Mouse (Mus musculus): Measurements from ENCODE around the gene Rbfox3. TPM values are rescaled to one million over a fixed set of nuclear protein-coding genes. Genes with fewer than 3 reads are reported as not detected.

Rbfox3 gene
- polyA plus RNA-seq, 1 experiment from 2014 or later = 0.97 TPM

GRCm38 (mm10) chr11:118898156-118898555, 13.2 kb downstream of the Rbfox3 start:
- Histone ChIP-seq H3K27ac (ENCODE audit: low read length) (no peak overlapping the region), H3K27me3 (replicated peaks; ENCODE audit: insufficient read depth, low read length) (no peaks in the 10 kb centered on the region), H3K4me3 (ENCODE audit: low read depth, low read length) (no peak overlapping the region), H3K4me2 (replicated peaks; ENCODE audit: low read depth, low read length) (no peak overlapping the region), H3K4me1 (ENCODE audit: insufficient read depth, low read depth, low read length) (no peaks in the 10 kb centered on the region), H3K36me3 (ENCODE audit: insufficient read depth, low read length) (no peaks in the 10 kb centered on the region), H3K9ac (replicated peaks; ENCODE audit: low read depth) (no peak overlapping the region), H3K9me3 (ENCODE audit: low read length) (no peaks in the 10 kb centered on the region)
- 60% methylated on average over 10 of the region's 10 CpGs for WGBS
- TF ChIP-seq CTCF (IDR thresholded peaks at IDR 0.05) (no peak), EP300 (IDR thresholded peaks at IDR 0.05) (no peak)
- DNase-seq (ENCODE audit: low spot score) (no peak), ATAC-seq (no peak)

- H3K4me3 ChIP-seq (ENCODE audit: low read depth, low read length) = no peak overlapping the region
- DNase-seq (ENCODE audit: low spot score) (no peak), ATAC-seq (no peak)
- no peaks in the 10 kb centered on the region for H3K9me3 ChIP-seq (ENCODE audit: low read length)
- 76% methylated on average over 21 of the region's 21 CpGs for WGBS
- no peaks in the 10 kb centered on the region for H3K4me1 ChIP-seq (ENCODE audit: insufficient read depth, low read depth, low read length)
- no peak overlapping the region for H3K4me2 ChIP-seq (replicated peaks; ENCODE audit: low read depth, low read length)
- H3K27me3 ChIP-seq (replicated peaks; ENCODE audit: insufficient read depth, low read length) = no peaks in the 10 kb centered on the region
- H3K36me3 ChIP-seq (ENCODE audit: insufficient read depth, low read length) = no peaks in the 10 kb centered on the region
- no peak overlapping the region for H3K9ac ChIP-seq (replicated peaks; ENCODE audit: low read depth)
- TF ChIP-seq CTCF (IDR thresholded peaks at IDR 0.05) (no peak), EP300 (IDR thresholded peaks at IDR 0.05) (no peak)
- no peak overlapping the region for H3K27ac ChIP-seq (ENCODE audit: low read length)
Observed at GRCm38 (mm10) chr11:118897114-118897841, 14.1 kb downstream of the Rbfox3 start.

- no peak for TF ChIP-seq CTCF (IDR thresholded peaks at IDR 0.05)
- TF ChIP-seq EP300 (IDR thresholded peaks at IDR 0.05) = no peak
- no peak overlapping the region for H3K4me3 ChIP-seq (ENCODE audit: low read depth, low read length)
- no peaks in the 10 kb centered on the region for H3K27me3 ChIP-seq (replicated peaks; ENCODE audit: insufficient read depth, low read length)
- no peak overlapping the region for H3K9ac ChIP-seq (replicated peaks; ENCODE audit: low read depth)
- no peak overlapping the region for H3K4me2 ChIP-seq (replicated peaks; ENCODE audit: low read depth, low read length)
- ATAC-seq (no peak), DNase-seq (ENCODE audit: low spot score) (no peak)
- H3K36me3 ChIP-seq (ENCODE audit: insufficient read depth, low read length) = no peaks in the 10 kb centered on the region
- H3K27ac ChIP-seq (ENCODE audit: low read length) = no peak overlapping the region
- WGBS = 55% methylated on average over 16 of the region's 16 CpGs
- no peaks in the 10 kb centered on the region for H3K4me1 ChIP-seq (ENCODE audit: insufficient read depth, low read depth, low read length)
- H3K9me3 ChIP-seq (ENCODE audit: low read length) = no peaks in the 10 kb centered on the region
Observed at GRCm38 (mm10) chr11:118896032-118896675, 15.2 kb downstream of the Rbfox3 start.

- H3K4me2 ChIP-seq (replicated peaks; ENCODE audit: low read depth, low read length) = no peak overlapping the region
- WGBS = 69% methylated on average over 5 of the region's 5 CpGs
- H3K9ac ChIP-seq (replicated peaks; ENCODE audit: low read depth) = no peak overlapping the region
- H3K27me3 ChIP-seq (replicated peaks; ENCODE audit: insufficient read depth, low read length) = no peaks in the 10 kb centered on the region
- no peaks in the 10 kb centered on the region for H3K36me3 ChIP-seq (ENCODE audit: insufficient read depth, low read length)
- DNase-seq (ENCODE audit: low spot score) (no peak), ATAC-seq (no peak)
- TF ChIP-seq EP300 (IDR thresholded peaks at IDR 0.05) = no peak
- no peak for TF ChIP-seq CTCF (IDR thresholded peaks at IDR 0.05)
- H3K9me3 ChIP-seq (ENCODE audit: low read length) = no peaks in the 10 kb centered on the region
- H3K27ac ChIP-seq (ENCODE audit: low read length) = no peak overlapping the region
- no peaks in the 10 kb centered on the region for H3K4me1 ChIP-seq (ENCODE audit: insufficient read depth, low read depth, low read length)
- no peak overlapping the region for H3K4me3 ChIP-seq (ENCODE audit: low read depth, low read length)
Observed at GRCm38 (mm10) chr11:118894835-118895234, 16.6 kb downstream of the Rbfox3 start.

GRCm38 (mm10) chr11:118894196-118894595, 17.2 kb downstream of the Rbfox3 start:
- ATAC-seq = no peak
- DNase-seq (ENCODE audit: low spot score) = no peak
- TF ChIP-seq EP300 (IDR thresholded peaks at IDR 0.05) = no peak
- TF ChIP-seq CTCF (IDR thresholded peaks at IDR 0.05) = no peak

GRCm38 (mm10) chr11:118892876-118893275, 18.5 kb downstream of the Rbfox3 start:
- DNase-seq (ENCODE audit: low spot score) (no peak), ATAC-seq (no peak)
- 81% methylated on average over 5 of the region's 5 CpGs for WGBS
- H3K9me3 ChIP-seq (ENCODE audit: low read length) = no peaks in the 10 kb centered on the region
- no peak overlapping the region for H3K9ac ChIP-seq (replicated peaks; ENCODE audit: low read depth)
- H3K4me1 ChIP-seq (ENCODE audit: insufficient read depth, low read depth, low read length) = no peaks in the 10 kb centered on the region
- no peak overlapping the region for H3K27ac ChIP-seq (ENCODE audit: low read length)
- no peak overlapping the region for H3K4me2 ChIP-seq (replicated peaks; ENCODE audit: low read depth, low read length)
- H3K4me3 ChIP-seq (ENCODE audit: low read depth, low read length) = no peak overlapping the region
- no peaks in the 10 kb centered on the region for H3K27me3 ChIP-seq (replicated peaks; ENCODE audit: insufficient read depth, low read length)
- H3K36me3 ChIP-seq (ENCODE audit: insufficient read depth, low read length) = no peaks in the 10 kb centered on the region
- TF ChIP-seq CTCF (IDR thresholded peaks at IDR 0.05) (no peak), EP300 (IDR thresholded peaks at IDR 0.05) (no peak)

More at GRCm38 (mm10) chr11:118894196-118894595, 17.2 kb downstream of the Rbfox3 start:
- H3K36me3 ChIP-seq (ENCODE audit: insufficient read depth, low read length) = no peaks in the 10 kb centered on the region
- H3K4me1 ChIP-seq (ENCODE audit: insufficient read depth, low read depth, low read length) = no peaks in the 10 kb centered on the region
- 81% methylated on average over 4 of the region's 4 CpGs for WGBS
- H3K27me3 ChIP-seq (replicated peaks; ENCODE audit: insufficient read depth, low read length) = no peaks in the 10 kb centered on the region
- H3K9me3 ChIP-seq (ENCODE audit: low read length) = no peaks in the 10 kb centered on the region
- no peak overlapping the region for H3K4me2 ChIP-seq (replicated peaks; ENCODE audit: low read depth, low read length)
- H3K27ac ChIP-seq (ENCODE audit: low read length) = no peak overlapping the region
- no peak overlapping the region for H3K9ac ChIP-seq (replicated peaks; ENCODE audit: low read depth)
- H3K4me3 ChIP-seq (ENCODE audit: low read depth, low read length) = no peak overlapping the region

Measured in lung, postnatal 0 days (tissue).